Mouse (Mus musculus) c-Kit-positive CD71-positive TER-119-positive erythroid progenitor cells, embryonic 14.5 days (primary cell): ENCODE measurements around the gene Polr3e.
A peak's percentile ranks its signal among the peaks of the same experiment; 100 is the strongest.
"Not testable (repeated sequence)": the region's sequence is repeated elsewhere in the genome, so short reads cannot be mapped to it uniquely, and the experiment has no call there.

Experiments used
- DNase-seq: peaks from one replicate; pipeline ENCODE4 v3.0.0-alpha.2; 2013; ENCODE audit warnings: low spot score

The Polr3e gene

GRCm38 (mm10) chr7:120911268-120911667 lies 6.3 kb upstream of the Polr3e start:
- not testable (repeated sequence) for DNase-seq

DNA sequence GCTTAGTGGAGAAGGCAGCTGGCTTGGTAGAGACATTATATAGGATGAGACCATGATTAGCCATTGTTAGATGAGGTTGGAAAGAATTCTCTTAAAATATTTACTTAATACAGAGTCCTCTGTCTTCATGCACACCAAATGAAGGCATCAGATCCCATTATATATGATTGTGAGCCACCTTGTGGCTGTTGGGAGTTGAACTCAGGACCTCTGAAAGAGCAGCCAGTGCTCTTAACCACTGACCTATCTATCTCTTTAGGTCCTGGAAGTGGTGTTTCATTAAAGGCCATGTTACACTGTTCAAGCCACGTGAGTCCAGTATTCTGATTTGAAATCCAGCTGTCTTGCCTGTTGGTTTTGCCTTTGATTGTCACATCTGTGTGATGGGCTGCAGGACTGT lies 4.2 kb upstream of the Polr3e start:
- DNase-seq: peak; percentile 44

DNA sequence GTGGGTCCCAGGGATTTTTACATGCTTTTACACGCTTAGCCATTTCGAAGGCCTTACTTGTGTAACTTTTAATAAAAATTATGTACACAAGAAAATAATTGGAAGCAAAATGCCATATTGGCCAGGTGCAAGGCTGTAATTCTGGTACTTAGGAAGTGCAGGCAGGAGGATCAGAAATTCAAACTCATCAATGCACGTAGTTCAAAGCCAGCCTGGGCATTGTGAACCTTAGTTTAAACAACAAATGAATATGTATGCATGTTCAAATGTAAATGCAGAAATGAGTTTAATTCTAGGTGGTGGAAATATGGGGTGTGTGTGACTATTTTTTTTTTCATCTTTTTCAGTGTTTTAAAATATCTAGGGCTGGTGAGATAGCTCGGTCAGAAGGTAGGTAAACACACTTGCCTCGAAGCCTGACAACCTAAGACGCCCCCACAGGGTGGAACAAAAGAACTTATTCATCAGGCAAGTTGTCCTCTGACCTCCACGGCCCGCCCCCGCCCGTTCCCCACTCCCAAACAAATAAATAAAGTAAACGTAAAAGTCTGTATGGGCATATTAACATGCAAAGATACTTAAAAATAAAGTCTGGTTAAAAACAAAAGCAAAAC lies 1.2 kb upstream of the Polr3e start:
- peak; percentile 44 for DNase-seq

DNA sequence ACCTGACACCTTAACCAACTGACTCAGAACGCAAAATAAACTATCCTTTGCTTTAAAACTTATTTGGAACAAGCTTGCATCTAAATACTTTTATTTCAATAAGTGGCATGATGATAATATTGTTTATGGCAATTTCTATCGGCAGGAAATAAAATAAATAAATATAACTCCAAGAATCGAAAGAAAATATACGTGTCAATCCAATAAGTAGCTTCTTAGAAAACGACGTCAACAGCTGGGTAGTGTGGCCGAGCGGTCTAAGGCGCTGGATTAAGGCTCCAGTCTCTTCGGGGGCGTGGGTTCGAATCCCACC lies 309 bp upstream of the Polr3e start:
- DNase-seq: no peak

DNA sequence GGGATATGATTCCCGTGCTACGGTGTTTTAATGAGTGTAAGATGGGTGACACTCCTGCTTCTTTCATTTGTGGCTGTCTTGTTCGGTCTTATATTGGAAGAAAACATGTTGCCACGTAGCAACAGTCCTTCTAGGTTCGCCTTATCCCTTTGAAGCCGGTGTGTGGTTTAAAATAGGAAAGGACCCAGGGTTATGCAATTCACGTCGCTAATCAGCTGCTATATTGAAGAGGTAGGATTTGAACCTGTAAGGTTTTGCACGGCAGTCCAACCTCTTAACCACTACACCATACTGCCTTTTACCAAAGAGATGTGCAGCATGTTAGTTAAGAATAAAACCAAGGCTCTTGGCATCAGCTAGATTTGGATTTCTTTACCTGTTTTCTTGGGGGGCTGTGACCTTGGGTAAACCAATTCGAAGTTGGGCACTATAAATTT lies 1.0 kb downstream of the Polr3e start:
- peak; percentile 97 for DNase-seq

DNA sequence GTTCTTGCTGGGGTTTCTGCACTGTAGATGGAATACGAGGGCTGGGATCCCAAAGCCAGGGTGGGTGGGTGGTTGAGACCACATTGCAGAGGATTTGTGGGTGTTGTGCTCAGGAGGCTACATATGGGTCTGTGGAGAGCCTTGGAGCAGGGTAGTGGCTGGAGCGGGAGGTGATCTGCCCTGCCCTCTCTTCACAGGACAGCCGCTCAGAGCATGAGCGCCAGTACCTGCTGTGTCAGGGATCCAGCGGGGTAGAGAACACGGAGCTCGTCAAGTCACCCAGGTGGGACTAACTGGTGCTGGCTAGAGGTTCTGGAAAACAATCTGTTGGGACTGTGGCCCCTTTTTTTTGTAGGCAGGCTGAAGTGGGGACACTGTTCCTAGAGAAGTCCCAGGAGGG lies 15.6 kb downstream of the Polr3e start:
- no peak for DNase-seq

DNA sequence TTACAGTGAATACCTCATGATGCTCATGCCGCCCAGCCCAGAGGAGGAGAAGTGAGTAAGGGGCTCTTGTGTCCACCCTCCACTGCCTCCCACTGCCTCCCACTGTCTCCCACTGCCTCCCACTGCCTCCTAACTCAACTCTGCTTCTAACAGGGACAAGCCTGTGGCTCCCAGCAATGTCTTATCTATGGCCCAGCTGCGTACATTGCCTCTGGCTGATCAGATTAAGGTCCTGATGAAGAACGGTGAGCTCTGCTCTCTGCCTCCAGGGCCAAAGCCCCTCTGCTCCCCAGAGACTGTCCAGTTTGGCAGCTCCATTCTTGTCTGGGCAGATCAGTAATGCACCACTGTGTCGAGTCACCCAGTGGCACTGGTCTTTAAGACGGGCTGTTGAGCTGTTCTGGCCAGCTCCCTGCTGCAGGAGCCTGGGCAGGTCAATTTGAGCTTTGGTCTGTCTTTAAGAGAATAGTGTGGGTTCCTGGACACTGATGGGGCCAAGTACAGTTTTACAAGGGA lies 16.2 kb downstream of the Polr3e start:
- DNase-seq: peak; percentile 56

DNA sequence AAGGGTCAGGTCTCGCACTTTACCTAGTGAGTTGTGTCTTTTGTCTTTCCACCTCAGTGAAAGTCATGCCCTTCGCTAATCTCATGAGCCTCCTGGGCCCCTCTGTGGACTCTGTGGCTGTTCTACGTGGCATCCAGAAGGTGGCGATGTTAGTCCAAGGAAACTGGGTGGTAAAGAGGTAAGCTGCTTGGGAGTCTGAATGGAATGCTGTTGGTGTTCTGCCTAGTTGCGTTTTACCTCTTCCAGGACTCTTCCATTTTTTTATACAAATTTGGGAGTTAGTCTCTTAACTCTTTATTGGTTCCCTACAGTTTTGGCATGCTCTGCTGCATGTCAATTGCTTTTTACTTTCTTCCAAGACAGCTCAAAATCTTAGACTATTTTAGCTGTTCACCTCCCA lies 17.2 kb downstream of the Polr3e start:
- peak; percentile 76 for DNase-seq

DNA sequence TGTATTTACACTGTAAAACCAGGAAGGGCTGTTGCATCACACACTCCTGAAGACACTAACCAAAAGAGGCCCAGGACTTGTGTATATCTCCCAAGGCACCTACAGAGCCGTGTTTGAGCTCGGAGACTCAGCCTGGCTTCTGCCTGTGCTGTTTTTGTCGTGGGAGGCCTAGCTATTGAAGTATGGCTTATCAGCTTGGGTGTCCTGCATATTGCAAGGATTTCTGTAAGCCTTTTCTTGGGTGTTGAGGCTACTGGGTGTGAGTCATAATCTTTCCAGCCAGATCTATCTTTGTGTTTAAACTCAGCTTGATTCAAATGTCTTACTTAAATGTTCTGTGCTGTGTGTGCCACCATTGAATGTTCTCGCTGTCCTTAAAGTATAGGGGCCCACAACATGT lies 19.0 kb downstream of the Polr3e start:
- no peak for DNase-seq

DNA sequence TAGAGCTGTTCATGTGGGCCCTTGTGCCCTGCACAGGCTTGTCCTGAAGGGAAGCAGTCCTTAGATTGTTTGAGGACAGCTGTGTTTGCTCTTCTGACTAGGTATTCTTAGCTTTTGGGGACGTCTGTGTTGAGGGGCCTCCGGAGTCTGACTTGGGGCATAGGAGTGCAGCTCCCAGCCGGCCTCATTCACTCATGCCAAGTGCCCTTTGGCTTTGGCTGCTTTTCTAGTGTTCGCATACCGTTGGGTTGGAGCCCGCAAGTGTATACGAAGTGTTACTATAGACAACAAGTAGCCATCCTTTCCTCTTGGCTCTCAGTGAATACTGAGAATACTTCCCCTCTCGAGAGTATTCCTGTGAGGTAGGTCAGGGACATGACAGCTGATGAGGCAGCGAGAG lies 20.7 kb downstream of the Polr3e start:
- DNase-seq: no peak

DNA sequence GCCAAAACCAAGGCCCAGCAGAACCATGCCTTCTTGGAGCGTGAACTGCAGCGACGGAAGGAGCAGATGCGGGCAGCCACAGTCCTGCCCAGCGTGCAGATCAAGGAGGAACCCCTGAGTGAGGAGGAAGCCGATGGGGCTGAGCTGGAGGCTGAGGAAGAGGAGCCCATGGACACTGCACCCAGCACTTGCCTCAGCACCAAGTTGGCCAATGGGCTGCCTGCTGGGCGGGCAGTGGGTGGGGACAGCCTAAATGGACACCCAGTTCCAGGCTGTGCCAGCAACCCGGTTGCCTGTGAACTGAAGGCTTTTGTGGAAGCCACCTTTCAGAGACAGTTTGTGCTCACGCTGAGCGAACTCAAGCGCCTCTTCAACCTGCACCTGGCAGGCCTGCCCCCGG lies 22.8 kb downstream of the Polr3e start:
- DNase-seq: no peak

DNA sequence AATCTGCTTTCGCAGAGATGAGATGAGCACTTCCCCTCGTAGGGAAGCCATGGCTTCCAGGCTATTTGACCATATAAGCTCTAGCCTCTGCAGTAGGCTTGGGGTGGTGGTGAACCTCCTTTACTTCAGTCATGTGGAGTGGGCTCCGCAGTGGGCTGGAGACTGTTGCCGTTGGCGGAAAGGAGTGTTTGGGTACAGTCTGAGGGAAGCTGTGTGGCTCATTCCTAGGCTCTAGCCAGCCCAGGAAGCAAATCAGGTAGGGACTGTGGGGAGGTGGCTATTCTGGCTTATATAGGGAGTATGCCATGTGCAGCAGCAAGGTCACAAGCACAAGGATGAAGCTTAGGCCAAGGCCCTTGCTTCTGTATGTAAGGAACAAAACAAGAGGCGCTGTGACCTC lies 23.7 kb downstream of the Polr3e start:
- no peak for DNase-seq

DNA sequence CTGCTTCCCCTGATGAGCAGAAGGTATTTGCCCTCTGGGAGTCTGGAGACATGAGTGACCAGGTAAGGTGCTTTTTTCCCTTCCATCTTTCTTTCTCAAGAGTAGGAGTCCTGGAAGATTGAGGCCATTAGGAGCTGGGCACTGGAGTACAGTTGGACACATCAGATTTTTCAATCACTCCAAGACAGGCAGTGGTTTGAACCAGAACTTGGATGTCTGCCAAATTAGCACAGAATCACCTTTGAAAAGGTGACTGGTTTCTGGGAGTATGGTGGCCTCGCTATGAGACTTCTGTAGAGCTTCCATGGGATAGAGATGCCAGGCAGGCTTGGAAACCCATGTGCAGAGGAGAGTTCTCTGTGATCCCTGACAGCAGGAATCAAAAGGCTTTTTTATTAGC lies 25.0 kb downstream of the Polr3e start:
- no peak for DNase-seq

- no peak for DNase-seq
These were observed 26.5 kb downstream of the Polr3e start for GRCm38 (mm10) chr7:120943936-120944509.

DNA sequence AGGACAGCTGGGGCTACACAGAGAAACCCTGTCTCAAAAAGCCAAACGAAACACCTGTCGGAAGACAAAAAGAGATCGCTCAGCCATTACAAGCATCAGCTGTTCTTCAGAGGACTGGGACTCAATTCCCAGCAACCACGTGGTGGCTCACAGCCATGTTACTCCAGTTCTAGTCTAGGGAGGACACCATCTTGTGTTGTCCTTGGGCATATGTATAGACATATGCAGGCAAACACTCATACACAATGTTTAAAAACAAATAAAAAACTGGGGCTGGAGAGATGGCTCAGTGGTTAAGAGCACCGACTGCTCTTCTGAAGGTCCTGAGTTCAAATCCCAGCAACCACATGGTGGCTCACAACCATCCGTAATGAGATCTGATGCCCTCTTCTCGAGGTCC lies 36.0 kb downstream of the Polr3e start:
- DNase-seq: not testable (repeated sequence)

DNA sequence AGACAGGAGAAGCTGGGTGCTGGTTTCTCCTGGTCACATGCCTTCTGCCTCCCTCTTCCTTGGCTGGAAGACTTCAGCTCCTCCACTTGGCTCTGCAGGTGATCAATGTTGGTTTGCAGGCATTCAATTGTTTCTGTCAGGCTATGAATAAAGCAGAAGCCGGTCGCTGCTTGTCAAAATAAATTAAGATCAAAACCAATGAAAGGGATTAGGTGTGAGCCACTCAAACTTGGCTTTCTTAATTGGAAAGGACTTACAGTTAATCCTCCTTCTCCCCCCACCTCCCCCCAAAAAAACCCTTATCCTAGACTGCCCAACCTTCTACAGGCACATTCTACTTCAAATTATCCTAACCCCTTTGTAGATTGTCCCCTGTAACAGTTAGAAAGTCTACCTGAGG lies 42.6 kb downstream of the Polr3e start:
- DNase-seq: no peak

GRCm38 (mm10) chr7:120960601-120961000 lies 43.1 kb downstream of the Polr3e start:
- no peak for DNase-seq

DNA sequence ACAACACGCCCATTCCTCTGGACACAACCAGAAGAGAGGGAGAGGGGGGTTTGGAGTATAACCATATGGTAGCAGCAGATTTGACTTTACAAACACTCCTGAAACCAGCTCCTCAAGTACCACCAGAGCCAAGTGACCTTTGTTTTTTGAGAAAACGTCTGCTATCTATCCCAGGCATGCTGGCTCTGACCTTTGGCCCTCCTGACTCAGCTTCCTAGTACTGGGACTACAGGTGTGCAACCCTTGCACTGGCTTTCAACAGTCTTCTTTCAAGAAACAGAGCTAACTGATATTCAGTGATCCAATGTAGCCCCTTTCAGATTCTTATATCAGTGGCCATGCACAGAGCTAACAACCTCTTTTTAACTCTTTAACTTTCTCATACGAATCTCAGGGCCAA lies 44.3 kb downstream of the Polr3e start:
- no peak for DNase-seq

- DNase-seq: no peak
These were observed 45.6 kb downstream of the Polr3e start for GRCm38 (mm10) chr7:120963126-120963525.

DNA sequence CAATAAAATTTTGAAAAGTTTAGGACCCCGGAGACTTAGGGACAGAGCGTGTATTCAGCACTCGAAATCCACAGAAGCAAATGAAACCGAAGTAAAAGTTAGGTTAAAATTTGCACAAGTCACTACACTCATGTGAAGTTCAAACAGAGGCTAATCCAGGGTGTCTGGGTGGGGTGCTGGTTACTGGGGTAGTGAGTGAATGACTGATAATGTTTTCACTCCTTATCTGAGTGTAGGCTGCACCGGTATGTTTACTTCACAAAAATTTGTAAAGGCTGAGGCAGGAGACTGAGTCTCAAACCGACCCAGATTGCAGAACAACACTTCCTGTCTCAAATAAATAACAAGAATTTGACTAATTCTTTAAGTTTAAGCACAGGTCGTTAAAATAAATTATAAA lies 51.7 kb downstream of the Polr3e start:
- DNase-seq: peak; percentile 63

DNA sequence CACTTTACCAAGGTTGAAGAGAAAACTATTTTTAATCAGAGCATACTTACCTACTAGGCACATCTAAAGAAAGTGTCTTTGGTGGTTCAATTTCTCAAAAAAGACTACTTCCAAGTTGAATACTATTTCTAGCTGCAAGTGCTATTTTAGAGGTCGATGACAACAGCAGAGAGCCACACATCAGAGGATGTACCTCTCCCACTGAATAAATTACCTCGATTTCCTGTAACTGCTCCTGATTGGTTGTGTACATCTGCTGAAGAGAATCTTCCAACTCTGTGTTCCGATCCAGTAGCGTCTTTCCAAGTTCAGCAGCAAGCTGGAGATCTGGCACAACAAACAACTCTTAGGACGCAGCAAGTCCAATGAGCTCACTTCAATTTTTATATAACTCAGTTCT lies 52.6 kb downstream of the Polr3e start:
- DNase-seq: no peak

DNA sequence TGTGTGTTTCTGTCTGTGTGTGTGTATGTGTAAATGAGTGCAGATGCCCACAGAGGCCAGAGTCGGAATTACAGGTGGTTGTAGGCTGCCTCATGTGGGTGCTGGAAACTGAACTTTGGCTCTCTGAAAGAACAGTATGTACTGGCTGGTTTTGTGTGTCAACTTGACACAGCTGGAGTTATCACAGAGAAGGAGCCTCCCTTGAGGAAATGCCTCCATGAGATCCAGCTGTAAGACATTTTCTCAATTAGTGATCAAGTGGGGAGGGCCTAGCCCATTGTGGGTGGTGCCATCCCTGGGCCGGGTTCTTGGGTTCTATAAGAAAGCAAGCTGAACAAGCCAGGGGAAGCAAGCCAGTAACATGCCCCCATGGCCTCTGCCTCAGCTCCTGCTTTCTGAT lies 54.9 kb downstream of the Polr3e start:
- not testable (repeated sequence) for DNase-seq

DNA sequence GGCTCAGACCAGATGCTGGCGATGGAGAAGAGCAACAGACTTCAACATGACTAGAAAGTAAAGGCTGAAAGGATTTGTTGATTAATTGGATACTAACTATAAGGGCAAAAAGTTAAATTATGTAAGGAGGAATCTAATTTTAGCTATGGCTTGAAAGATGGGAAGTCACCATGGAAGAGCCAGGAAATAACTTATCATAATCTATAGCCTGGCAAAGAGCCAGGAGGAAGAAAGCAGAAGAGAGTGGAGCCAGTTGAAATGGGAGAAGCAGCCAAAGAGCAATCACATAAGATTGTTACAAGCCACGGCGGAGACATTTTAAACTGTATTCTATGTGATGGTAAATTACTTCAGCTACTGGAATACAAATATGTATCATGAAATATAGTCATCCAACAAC lies 56.5 kb downstream of the Polr3e start:
- no peak for DNase-seq

DNA sequence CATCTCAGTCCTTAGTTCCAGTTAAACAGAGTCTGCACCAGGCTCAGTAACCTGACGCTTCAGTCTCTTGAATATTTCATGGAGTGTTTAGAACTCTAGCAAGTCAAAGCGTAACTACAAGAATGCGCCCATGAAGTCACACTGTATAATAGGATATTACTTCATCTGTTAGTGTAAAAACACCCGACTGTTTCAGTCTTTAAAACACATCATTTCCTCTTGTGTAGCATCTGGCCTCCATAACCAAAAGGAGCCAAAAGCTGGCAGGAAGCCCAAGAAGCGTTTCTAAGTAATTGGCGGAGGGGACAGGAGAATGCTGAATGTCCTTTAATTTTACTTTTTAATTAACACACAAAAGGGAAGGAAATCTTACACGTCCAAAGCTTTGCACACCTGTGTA lies 59.5 kb downstream of the Polr3e start:
- no peak for DNase-seq
